Mouse (Mus musculus) adrenal gland, postnatal 0 days (tissue): ENCODE results near the gene Slc5a7. TPM values are rescaled to one million over a fixed set of nuclear protein-coding genes. Genes with fewer than 3 reads are reported as not detected.

Experiments
- polyA plus RNA-seq: library from polyadenylated mRNA; unstranded; fragments of >200 nt; fragmentation: Nextera tagmentation; extraction: Ambion mirVana; gene quantifications from 2 replicates; pipeline ENCODE4 v1.2.1, GENCODE M21; 2015

Slc5a7 gene
- polyA plus RNA-seq = 0.06 and 0.22 TPM in 2 replicates

GRCm38 (mm10) chr17:54298934-54299333, at the start of gene Slc5a7:
Gene Slc5a7, minus strand, starts transcription at chr17:54299034.

